Mouse (Mus musculus) embryonic facial prominence, embryonic 15.5 days (tissue): ENCODE data around the gene Eif3d. TPM values are rescaled to one million over a fixed set of nuclear protein-coding genes. Genes with fewer than 3 reads are reported as not detected.
A peak's percentile ranks its signal among the peaks of the same experiment; 100 is the strongest.

Experiments
- ATAC-seq: fragments of 200-750 bp; cut with Nextera tagmentation; 2 replicates; pipeline ENCODE4 v1.8.0; 2017; ENCODE audit warnings: low read depth, moderate TSS enrichment; ENCODE audit not compliant: insufficient number of reproducible peaks, low FRiP score, low TSS enrichment
- H3K27ac ChIP-seq: fragments of 300-500 bp; sonication (generic); replicated peaks from 2 replicates; pipeline ENCODE4 v1.5.1; 2015; ENCODE audit warnings: mild to moderate bottlenecking, inconsistent platforms
- H3K27me3 ChIP-seq: fragments of 300-500 bp; sonication (generic); 2 replicates; pipeline ENCODE4 v1.6.1; 2015; ENCODE audit warnings: inconsistent platforms
- H3K36me3 ChIP-seq: fragments of 300-500 bp; sonication (generic); 2 replicates; pipeline ENCODE4 v1.6.1; 2015; ENCODE audit warnings: mild to moderate bottlenecking, inconsistent platforms
- H3K4me1 ChIP-seq: fragments of 300-500 bp; sonication (generic); 2 replicates; pipeline ENCODE4 v1.6.1; 2015; ENCODE audit warnings: inconsistent platforms
- H3K4me2 ChIP-seq: fragments of 300-500 bp; sonication (generic); replicated peaks from 2 replicates; pipeline ENCODE4 v1.6.1; 2015; ENCODE audit warnings: mild to moderate bottlenecking, inconsistent platforms
- H3K4me3 ChIP-seq: fragments of 300-500 bp; sonication (generic); replicated peaks from 2 replicates; pipeline ENCODE4 v1.5.1; 2015; ENCODE audit warnings: mild to moderate bottlenecking, inconsistent platforms
- H3K9ac ChIP-seq: fragments of 300-500 bp; sonication (generic); 2 replicates; pipeline ENCODE4 v1.6.1; 2015; ENCODE audit warnings: inconsistent platforms
- H3K9me3 ChIP-seq: fragments of 300-500 bp; sonication (generic); replicated peaks from 2 replicates; pipeline ENCODE4 v1.6.1; 2016; ENCODE audit warnings: inconsistent platforms
- WGBS: fragments of 180-500 bp; shearing (Covaris S2); methylation state at CpG from one replicate; pipeline ENCODE4 v1.1.7; 2015; 5-methylcytosine and 5-hydroxymethylcytosine counted together
- polyA plus RNA-seq: library from polyadenylated mRNA; unstranded; fragments of >200 nt; fragmentation: Nextera tagmentation; extraction: Ambion mirVana; gene quantifications from 2 replicates; pipeline ENCODE4 v1.2.1, GENCODE M21; 2015

Eif3d gene
- polyA plus RNA-seq, 1 experiment from 2014 or later, result 177 TPM

- Histone ChIP-seq H3K27ac (no peak overlapping the region; the same call in 1 of the 2 replicates), H3K4me1 (peaks cover 33% of the 10 kb centered on the region)
Measured at GRCm38 (mm10) chr15:77929804-77930203, 40.8 kb downstream of the Eif3d start.

GRCm38 (mm10) chr15:77928673-77929331 is 41.8 kb downstream of the Eif3d start, which contains the start of gene Txn2:
TSS of gene Txn2 (minus strand) at chr15:77929006.
- ATAC-seq, result peak; percentile 97
- peak within 1 kb of the TSS; percentile 68 for H3K9ac ChIP-seq
- peak within 1 kb of the TSS; percentile 96 for H3K27ac ChIP-seq
- H3K4me2 ChIP-seq, result peak within 1 kb of the TSS; percentile 76
- no peaks in the 10 kb centered on the region for H3K9me3 ChIP-seq
- peaks cover 31% of the 10 kb centered on the region for H3K36me3 ChIP-seq
- H3K4me3 ChIP-seq, result peak within 1 kb of the TSS; percentile 94
- under 1% methylated on average over 34 of the region's 34 CpGs for WGBS
- peaks cover 26% of the 10 kb centered on the region for H3K4me1 ChIP-seq
- H3K27me3 ChIP-seq, result no peaks in the 10 kb centered on the region

More at GRCm38 (mm10) chr15:77929804-77930203, 40.8 kb downstream of the Eif3d start:
- WGBS, result 46% methylated on average over 8 of the region's 8 CpGs
- Histone ChIP-seq H3K9ac (no peak overlapping the region), H3K4me3 (peak overlapping the region; percentile 94), H3K4me2 (peak overlapping the region; percentile 76), H3K9me3 (no peaks in the 10 kb centered on the region), H3K36me3 (peaks cover 21% of the 10 kb centered on the region; the same call in 1 of the 2 replicates), H3K27me3 (no peaks in the 10 kb centered on the region)
- ATAC-seq, result no peak

- Histone ChIP-seq H3K9ac (peak overlapping the region; percentile 68), H3K4me2 (peak overlapping the region; percentile 76), H3K27me3 (no peaks in the 10 kb centered on the region), H3K27ac (peak overlapping the region; percentile 96), H3K36me3 (peaks cover 38% of the 10 kb centered on the region), H3K4me1 (peaks cover 19% of the 10 kb centered on the region), H3K4me3 (peak overlapping the region; percentile 94), H3K9me3 (no peaks in the 10 kb centered on the region)
- WGBS, result 21% methylated on average over 4 of the region's 4 CpGs
- ATAC-seq, result no peak
Measured at GRCm38 (mm10) chr15:77928091-77928490, 42.5 kb downstream of the Eif3d start.

- Histone ChIP-seq H3K36me3 (peaks cover 49% of the 10 kb centered on the region), H3K9me3 (no peaks in the 10 kb centered on the region), H3K4me3 (no peak overlapping the region), H3K27me3 (no peaks in the 10 kb centered on the region), H3K27ac (no peak overlapping the region), H3K9ac (no peak overlapping the region), H3K4me1 (peaks cover 19% of the 10 kb centered on the region), H3K4me2 (no peak overlapping the region)
- no peak for ATAC-seq
- 95% methylated on average over 5 of the region's 5 CpGs for WGBS
Measured at GRCm38 (mm10) chr15:77926921-77927320, 43.7 kb downstream of the Eif3d start.

GRCm38 (mm10) chr15:77925195-77925594 is 45.4 kb downstream of the Eif3d start:
- ATAC-seq, result no peak
- 93% methylated on average over 2 of the region's 2 CpGs for WGBS
- Histone ChIP-seq H3K9ac (no peak overlapping the region), H3K4me1 (peaks cover 19% of the 10 kb centered on the region), H3K4me3 (no peak overlapping the region), H3K4me2 (no peak overlapping the region), H3K27me3 (no peaks in the 10 kb centered on the region), H3K27ac (no peak overlapping the region), H3K9me3 (no peaks in the 10 kb centered on the region), H3K36me3 (peaks cover 62% of the 10 kb centered on the region)

- H3K4me2 ChIP-seq, result no peak overlapping the region
- no peak for ATAC-seq
- no peak overlapping the region for H3K9ac ChIP-seq
- H3K27ac ChIP-seq, result no peak overlapping the region
- H3K27me3 ChIP-seq, result no peaks in the 10 kb centered on the region
- WGBS, result 65% methylated on average over 9 of the region's 9 CpGs
- H3K9me3 ChIP-seq, result no peaks in the 10 kb centered on the region
- H3K4me3 ChIP-seq, result no peak overlapping the region
- peaks cover 78% of the 10 kb centered on the region for H3K36me3 ChIP-seq
- H3K4me1 ChIP-seq, result peaks cover 12% of the 10 kb centered on the region
Measured at GRCm38 (mm10) chr15:77923267-77924035, 47.2 kb downstream of the Eif3d start.

- Histone ChIP-seq H3K9me3 (no peaks in the 10 kb centered on the region), H3K4me3 (no peak overlapping the region), H3K4me2 (no peak overlapping the region), H3K36me3 (peaks cover 83% of the 10 kb centered on the region), H3K27ac (no peak overlapping the region), H3K9ac (no peak overlapping the region), H3K27me3 (no peaks in the 10 kb centered on the region), H3K4me1 (peaks cover 7% of the 10 kb centered on the region)
- WGBS, result 81% methylated on average over 9 of the region's 9 CpGs
- ATAC-seq, result no peak
Measured at GRCm38 (mm10) chr15:77922710-77923109, 47.9 kb downstream of the Eif3d start.

- Histone ChIP-seq H3K27me3 (no peaks in the 10 kb centered on the region), H3K4me2 (no peak overlapping the region), H3K36me3 (peaks cover 77% of the 10 kb centered on the region), H3K27ac (no peak overlapping the region), H3K9ac (no peak overlapping the region), H3K4me1 (no peaks in the 10 kb centered on the region), H3K9me3 (no peaks in the 10 kb centered on the region), H3K4me3 (no peak overlapping the region)
- 85% methylated on average over 6 of the region's 6 CpGs for WGBS
- no peak for ATAC-seq
Measured at GRCm38 (mm10) chr15:77921636-77922035, 49.0 kb downstream of the Eif3d start.

GRCm38 (mm10) chr15:77920511-77921462 is 49.8 kb downstream of the Eif3d start:
- Histone ChIP-seq H3K4me3 (no peak overlapping the region), H3K27me3 (no peaks in the 10 kb centered on the region), H3K36me3 (peaks cover 81% of the 10 kb centered on the region), H3K9me3 (no peaks in the 10 kb centered on the region), H3K4me2 (no peak overlapping the region), H3K27ac (0 out of 2 replicates have a peak overlapping the region, but pooled peaks have one; percentile 7), H3K9ac (no peak overlapping the region), H3K4me1 (no peaks in the 10 kb centered on the region)
- ATAC-seq, result no peak
- WGBS, result 74% methylated on average over 10 of the region's 10 CpGs

GRCm38 (mm10) chr15:77919441-77919840 is 51.2 kb downstream of the Eif3d start:
- H3K27me3 ChIP-seq, result no peaks in the 10 kb centered on the region
- H3K9me3 ChIP-seq, result no peaks in the 10 kb centered on the region
- H3K4me1 ChIP-seq, result no peaks in the 10 kb centered on the region
- H3K9ac ChIP-seq, result no peak overlapping the region
- 94% methylated on average over 12 of the region's 12 CpGs for WGBS
- H3K27ac ChIP-seq, result no peak overlapping the region
- no peak overlapping the region for H3K4me2 ChIP-seq
- H3K4me3 ChIP-seq, result no peak overlapping the region
- H3K36me3 ChIP-seq, result peaks cover 86% of the 10 kb centered on the region
- no peak for ATAC-seq
